Mouse (Mus musculus): Measurements from ENCODE around the gene Cilp. TPM values are rescaled to one million over a fixed set of nuclear protein-coding genes. Genes with fewer than 3 reads are reported as not detected.
A peak's percentile ranks its signal among the peaks of the same experiment; 100 is the strongest.
"Not testable (repeated sequence)": the region's sequence is repeated elsewhere in the genome, so short reads cannot be mapped to it uniquely, and the experiment has no call there.

The Cilp gene
- polyA plus RNA-seq, 1 experiment from 2014 or later, result 0.25 TPM

GRCm38 (mm10) chr9:65288252-65288651 is 23.3 kb downstream of the Cilp start:
- not testable (repeated sequence) for H3K36me3 ChIP-seq; H3K4me1 ChIP-seq (replicated peaks); DNase-seq (ENCODE audit: low spot score); H3K9me3 ChIP-seq; H3K27ac ChIP-seq; H3K27me3 ChIP-seq (ENCODE audit: insufficient read depth, poor library complexity, severe bottlenecking); H3K4me3 ChIP-seq
- WGBS, result 88% methylated on average over 5 of the region's 5 CpGs

- no peaks in the 10 kb centered on the region for H3K27me3 ChIP-seq (ENCODE audit: insufficient read depth, poor library complexity, severe bottlenecking)
- WGBS, result 91% methylated on average over 4 of the region's 4 CpGs
- no peaks in the 10 kb centered on the region for H3K9me3 ChIP-seq
- H3K4me1 ChIP-seq (replicated peaks), result peaks cover 15% of the 10 kb centered on the region
- DNase-seq (ENCODE audit: low spot score), result no peak
- no peak overlapping the region for H3K4me3 ChIP-seq
- H3K27ac ChIP-seq, result no peak overlapping the region
- H3K36me3 ChIP-seq, result no peaks in the 10 kb centered on the region
These were observed 25.0 kb downstream of the Cilp start for GRCm38 (mm10) chr9:65289988-65290387.

- Histone ChIP-seq H3K27me3 (ENCODE audit: insufficient read depth, poor library complexity, severe bottlenecking) (no peaks in the 10 kb centered on the region), H3K36me3 (peaks cover 5% of the 10 kb centered on the region), H3K4me3 (0 out of 2 replicates have a peak overlapping the region, but pooled peaks have one; percentile 97), H3K9me3 (no peaks in the 10 kb centered on the region), H3K4me1 (replicated peaks) (peaks cover 26% of the 10 kb centered on the region), H3K27ac (no peak overlapping the region)
- WGBS, result 89% methylated on average over 3 of the region's 3 CpGs
- DNase-seq (ENCODE audit: low spot score), result no peak
These were observed 27.4 kb downstream of the Cilp start for GRCm38 (mm10) chr9:65292421-65292820.

DNA sequence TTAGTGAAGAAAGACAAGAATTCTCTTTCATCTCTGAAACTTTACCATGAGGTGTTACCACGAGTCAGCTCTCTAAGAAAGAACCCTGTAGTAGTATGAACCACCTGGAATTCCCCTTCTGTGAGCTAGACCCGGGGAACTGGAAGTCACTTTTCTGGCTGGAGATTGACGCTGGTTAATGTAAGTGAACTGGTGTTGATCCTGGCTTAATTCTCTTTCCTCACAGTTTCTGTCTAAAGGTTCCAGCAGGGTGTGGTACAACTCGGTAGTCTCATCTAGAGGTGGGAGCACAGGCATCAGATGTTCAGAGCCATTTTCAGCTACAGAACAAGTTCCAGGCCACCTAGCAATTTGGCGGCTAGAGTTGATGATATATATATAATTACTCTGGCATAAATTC is 28.1 kb downstream of the Cilp start:
- Histone ChIP-seq H3K4me1 (replicated peaks) (peaks cover 26% of the 10 kb centered on the region), H3K4me3 (peak overlapping the region; percentile 97), H3K27ac (peak overlapping the region; percentile 91), H3K27me3 (ENCODE audit: insufficient read depth, poor library complexity, severe bottlenecking) (no peaks in the 10 kb centered on the region), H3K9me3 (no peaks in the 10 kb centered on the region), H3K36me3 (peaks cover 11% of the 10 kb centered on the region)
- DNase-seq (ENCODE audit: low spot score), result no peak
- 41% methylated on average over 5 of the region's 5 CpGs for WGBS

- peaks cover 26% of the 10 kb centered on the region for H3K4me1 ChIP-seq (replicated peaks)
- WGBS, result 2% methylated on average over 9 of the region's 9 CpGs
- H3K4me3 ChIP-seq, result peak overlapping the region; percentile 97
- no peaks in the 10 kb centered on the region for H3K9me3 ChIP-seq
- H3K36me3 ChIP-seq, result peaks cover 11% of the 10 kb centered on the region
- no peak for DNase-seq (ENCODE audit: low spot score)
- peak overlapping the region; percentile 91 for H3K27ac ChIP-seq
- no peaks in the 10 kb centered on the region for H3K27me3 ChIP-seq (ENCODE audit: insufficient read depth, poor library complexity, severe bottlenecking)
These were observed 28.6 kb downstream of the Cilp start for GRCm38 (mm10) chr9:65293580-65293972.

DNA sequence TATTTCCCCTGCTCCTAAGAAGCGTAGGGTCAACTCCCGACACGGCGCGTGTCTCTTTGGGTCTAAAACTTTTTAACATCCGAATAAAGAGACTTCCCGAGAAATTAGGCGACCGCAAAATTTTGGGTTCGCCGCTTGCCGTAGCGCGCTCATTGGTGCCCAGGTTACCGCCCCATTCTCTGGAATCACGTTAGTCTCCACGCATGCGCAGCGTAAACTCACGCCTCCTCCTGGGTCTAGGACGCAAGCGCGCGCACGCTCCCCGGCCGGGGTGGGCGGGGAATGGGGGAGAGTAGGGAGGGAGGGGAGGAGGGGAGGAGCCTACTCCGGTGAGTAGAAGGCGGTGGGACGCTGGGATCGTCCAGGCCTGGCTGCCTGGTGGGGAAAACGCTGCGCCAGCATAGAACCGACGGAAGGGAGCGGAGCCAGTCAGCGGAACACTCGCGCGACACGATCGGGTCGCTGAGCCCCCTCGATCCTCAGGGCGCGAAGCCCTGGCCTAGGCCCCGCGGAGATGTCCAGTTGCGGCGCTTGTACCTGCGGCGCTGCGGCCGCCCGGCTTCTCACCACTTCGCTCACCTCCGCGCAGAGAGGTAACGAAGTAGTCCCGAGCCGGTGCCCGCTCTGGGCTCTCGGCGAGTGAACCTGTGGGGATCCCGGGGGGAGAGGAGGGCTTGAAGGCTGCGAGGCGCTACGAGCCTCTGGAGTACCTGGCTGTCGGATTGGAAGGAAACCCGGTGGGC is 29.2 kb downstream of the Cilp start, which contains the start of gene Clpx:
Gene Clpx, plus strand, starts transcription at position 288 of the 743 bp plus-strand sequence.
- WGBS, result under 1% methylated on average over 71 of the region's 71 CpGs
- peak within 1 kb of the TSS; percentile 91 for H3K27ac ChIP-seq
- H3K9me3 ChIP-seq, result no peaks in the 10 kb centered on the region
- peaks cover 26% of the 10 kb centered on the region for H3K4me1 ChIP-seq (replicated peaks)
- H3K4me3 ChIP-seq, result peak within 1 kb of the TSS; percentile 97
- H3K36me3 ChIP-seq, result peaks cover 11% of the 10 kb centered on the region
- H3K27me3 ChIP-seq (ENCODE audit: insufficient read depth, poor library complexity, severe bottlenecking), result no peaks in the 10 kb centered on the region
- DNase-seq (ENCODE audit: low spot score), result peak; percentile 99

DNA sequence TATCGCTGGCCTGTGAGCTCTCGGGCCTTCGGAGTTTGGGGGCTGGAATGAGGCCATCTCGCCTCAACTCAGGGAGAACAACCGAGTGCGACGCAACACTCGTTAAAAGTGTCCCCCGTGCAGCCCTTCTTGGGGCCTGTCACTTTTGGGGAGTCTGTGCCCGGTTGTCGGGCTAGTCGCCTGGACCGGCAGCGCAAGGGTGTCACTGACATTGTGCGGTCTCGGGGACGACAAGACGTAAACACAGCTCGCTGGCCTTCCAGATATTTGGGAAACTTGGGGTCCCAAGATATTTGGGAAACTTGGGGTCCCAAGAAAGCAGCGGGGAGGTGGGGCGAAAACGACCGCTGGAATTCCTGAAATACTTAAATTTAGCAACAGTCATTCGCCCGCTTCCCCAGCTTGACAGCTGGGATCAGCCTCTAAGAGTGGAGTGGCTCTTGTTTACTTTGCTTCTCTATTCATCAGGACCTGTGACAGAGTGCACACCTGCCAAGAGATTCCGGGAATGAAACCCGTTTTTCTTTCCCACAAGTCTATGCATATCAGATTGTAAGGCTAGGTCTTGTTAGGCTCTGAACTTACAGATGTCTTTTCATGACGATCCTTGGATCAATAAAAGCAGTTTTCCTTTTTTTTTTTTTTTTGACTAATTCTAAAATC is 29.9 kb downstream of the Cilp start:
- peaks cover 26% of the 10 kb centered on the region for H3K4me1 ChIP-seq (replicated peaks)
- peak overlapping the region; percentile 97 for H3K4me3 ChIP-seq
- H3K27ac ChIP-seq, result peak overlapping the region; percentile 91
- H3K36me3 ChIP-seq, result peaks cover 14% of the 10 kb centered on the region
- no peaks in the 10 kb centered on the region for H3K27me3 ChIP-seq (ENCODE audit: insufficient read depth, poor library complexity, severe bottlenecking)
- 5% methylated on average over 28 of the region's 28 CpGs for WGBS
- no peak for DNase-seq (ENCODE audit: low spot score)
- no peaks in the 10 kb centered on the region for H3K9me3 ChIP-seq

DNA sequence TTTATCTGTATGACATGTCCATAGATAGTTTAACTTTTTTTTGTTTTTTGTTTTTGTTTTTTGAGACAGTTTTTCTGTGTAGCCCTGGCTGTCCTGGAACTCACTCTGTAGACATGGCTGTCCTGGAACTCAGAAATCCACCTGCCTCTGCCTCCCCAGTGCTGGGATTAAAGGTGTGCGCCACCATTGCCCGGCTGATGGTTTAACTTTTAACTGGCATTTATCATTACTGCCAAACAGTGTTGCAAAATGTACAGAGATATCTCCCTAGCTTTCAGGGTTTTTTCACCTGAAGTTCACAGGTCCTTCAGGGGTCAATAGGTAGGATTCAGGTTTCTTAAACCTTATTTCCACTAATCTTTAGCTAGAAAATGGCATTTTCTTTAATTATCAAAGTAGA is 32.1 kb downstream of the Cilp start:
- H3K27ac ChIP-seq, result no peak overlapping the region
- over 99% methylated on average over 2 of the region's 2 CpGs for WGBS
- H3K4me3 ChIP-seq, result no peak overlapping the region
- peaks cover 26% of the 10 kb centered on the region for H3K4me1 ChIP-seq (replicated peaks)
- no peaks in the 10 kb centered on the region for H3K9me3 ChIP-seq
- no peaks in the 10 kb centered on the region for H3K27me3 ChIP-seq (ENCODE audit: insufficient read depth, poor library complexity, severe bottlenecking)
- DNase-seq (ENCODE audit: low spot score), result no peak
- H3K36me3 ChIP-seq, result peaks cover 36% of the 10 kb centered on the region

GRCm38 (mm10) chr9:65298761-65299160 is 33.8 kb downstream of the Cilp start:
- Histone ChIP-seq H3K4me1 (replicated peaks) (peaks cover 18% of the 10 kb centered on the region), H3K9me3 (no peaks in the 10 kb centered on the region), H3K36me3 (peaks cover 53% of the 10 kb centered on the region), H3K27me3 (ENCODE audit: insufficient read depth, poor library complexity, severe bottlenecking) (no peaks in the 10 kb centered on the region), H3K27ac (no peak overlapping the region), H3K4me3 (no peak overlapping the region)
- 89% methylated on average over 3 of the region's 3 CpGs for WGBS
- DNase-seq (ENCODE audit: low spot score), result no peak

- 96% methylated on average over 7 of the region's 7 CpGs for WGBS
- Histone ChIP-seq H3K4me3 (no peak overlapping the region), H3K4me1 (replicated peaks) (peaks cover 15% of the 10 kb centered on the region), H3K36me3 (peaks cover 62% of the 10 kb centered on the region), H3K27ac (no peak overlapping the region), H3K9me3 (no peaks in the 10 kb centered on the region), H3K27me3 (ENCODE audit: insufficient read depth, poor library complexity, severe bottlenecking) (no peaks in the 10 kb centered on the region)
- no peak for DNase-seq (ENCODE audit: low spot score)
These were observed 34.7 kb downstream of the Cilp start for GRCm38 (mm10) chr9:65299650-65300049.

DNA sequence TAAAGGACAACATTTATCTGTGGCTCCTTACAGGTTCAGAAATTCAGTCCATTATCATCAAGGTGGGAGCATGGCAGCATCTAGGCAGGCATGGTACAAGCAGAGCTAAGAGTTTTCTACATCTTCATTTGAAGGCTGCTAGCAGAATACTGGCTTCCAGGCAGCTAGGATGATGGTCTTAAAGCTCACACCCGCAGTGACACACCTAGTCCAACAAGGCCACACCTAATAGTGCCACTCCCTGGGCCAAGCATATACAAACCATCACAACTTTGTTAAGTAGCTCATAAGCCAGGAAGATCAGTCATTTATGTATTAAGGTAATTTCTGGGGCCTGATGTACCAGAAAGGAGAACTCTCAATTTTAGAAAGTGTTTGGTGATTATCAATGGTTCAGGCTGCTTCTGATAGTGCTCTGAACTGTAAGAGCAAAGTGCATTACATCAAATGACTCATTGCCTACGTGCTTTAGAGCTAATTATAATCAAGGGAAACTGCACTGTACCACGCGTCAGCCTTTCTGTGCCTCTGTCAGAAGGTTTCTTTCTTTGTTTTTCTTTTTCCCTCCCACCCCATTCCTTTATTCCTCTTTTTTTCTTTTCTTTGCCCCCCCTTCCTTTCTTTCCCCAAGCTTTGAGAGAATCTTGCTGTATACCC is 37.5 kb downstream of the Cilp start:
- Histone ChIP-seq H3K27ac (no peak overlapping the region), H3K36me3 (peaks cover 83% of the 10 kb centered on the region), H3K4me1 (replicated peaks) (no peaks in the 10 kb centered on the region), H3K9me3 (no peaks in the 10 kb centered on the region), H3K4me3 (no peak overlapping the region), H3K27me3 (ENCODE audit: insufficient read depth, poor library complexity, severe bottlenecking) (no peaks in the 10 kb centered on the region)
- no peak for DNase-seq (ENCODE audit: low spot score)
- 97% methylated on average over 4 of the region's 4 CpGs for WGBS

DNA sequence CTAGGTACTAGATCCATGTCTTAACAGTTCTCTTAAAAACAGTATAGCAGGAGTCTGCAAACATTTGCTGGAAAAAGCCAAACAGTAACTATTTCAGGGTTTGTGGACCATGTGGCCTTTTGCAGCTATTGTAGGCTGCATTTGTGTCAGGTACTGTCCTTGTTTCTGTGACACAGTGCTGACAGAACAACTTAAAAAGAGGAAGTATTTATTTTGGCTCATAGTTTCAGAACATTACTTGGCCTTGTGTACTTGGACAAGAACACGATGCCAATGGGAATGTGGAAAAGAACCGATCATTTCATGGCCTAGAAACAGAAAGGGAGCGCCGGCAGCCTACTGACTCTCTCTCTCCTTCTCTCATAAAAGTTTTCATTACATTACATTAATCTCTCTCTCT is 38.6 kb downstream of the Cilp start:
- Histone ChIP-seq H3K36me3 (peaks cover 88% of the 10 kb centered on the region), H3K4me1 (replicated peaks) (no peaks in the 10 kb centered on the region), H3K27me3 (ENCODE audit: insufficient read depth, poor library complexity, severe bottlenecking) (no peaks in the 10 kb centered on the region), H3K4me3 (no peak overlapping the region), H3K9me3 (no peaks in the 10 kb centered on the region), H3K27ac (no peak overlapping the region)
- no peak for DNase-seq (ENCODE audit: low spot score)
- 97% methylated on average over 4 of the region's 4 CpGs for WGBS

DNA sequence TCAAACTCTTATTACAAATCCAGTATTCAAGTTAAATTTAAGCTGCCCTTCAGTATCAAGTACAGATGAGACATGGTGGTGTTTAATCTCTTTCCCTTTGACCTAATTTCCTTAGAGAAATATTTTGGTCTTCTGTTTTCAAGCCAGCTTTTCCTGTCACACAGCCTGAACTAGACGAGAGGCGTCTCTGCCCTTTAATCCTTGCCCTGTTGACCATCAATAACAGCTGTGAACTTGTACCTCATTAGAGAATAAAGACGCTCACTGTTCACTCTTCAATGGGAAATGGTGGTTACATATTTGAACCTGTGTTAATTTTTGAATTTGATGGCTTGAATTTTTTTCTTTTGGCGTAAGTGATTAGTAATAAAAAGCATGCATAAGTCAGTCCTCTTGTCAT is 39.3 kb downstream of the Cilp start:
- DNase-seq (ENCODE audit: low spot score), result no peak
- Histone ChIP-seq H3K4me1 (replicated peaks) (no peaks in the 10 kb centered on the region), H3K36me3 (peaks cover 95% of the 10 kb centered on the region), H3K4me3 (no peak overlapping the region), H3K9me3 (no peaks in the 10 kb centered on the region), H3K27ac (no peak overlapping the region), H3K27me3 (ENCODE audit: insufficient read depth, poor library complexity, severe bottlenecking) (no peaks in the 10 kb centered on the region)
- WGBS, result 86% methylated on average over 4 of the region's 4 CpGs

All from hindbrain, embryonic 10.5 days (tissue).